12 mouse cellular contexts compared by ENCODE assay signal in the genomic region with DNA sequence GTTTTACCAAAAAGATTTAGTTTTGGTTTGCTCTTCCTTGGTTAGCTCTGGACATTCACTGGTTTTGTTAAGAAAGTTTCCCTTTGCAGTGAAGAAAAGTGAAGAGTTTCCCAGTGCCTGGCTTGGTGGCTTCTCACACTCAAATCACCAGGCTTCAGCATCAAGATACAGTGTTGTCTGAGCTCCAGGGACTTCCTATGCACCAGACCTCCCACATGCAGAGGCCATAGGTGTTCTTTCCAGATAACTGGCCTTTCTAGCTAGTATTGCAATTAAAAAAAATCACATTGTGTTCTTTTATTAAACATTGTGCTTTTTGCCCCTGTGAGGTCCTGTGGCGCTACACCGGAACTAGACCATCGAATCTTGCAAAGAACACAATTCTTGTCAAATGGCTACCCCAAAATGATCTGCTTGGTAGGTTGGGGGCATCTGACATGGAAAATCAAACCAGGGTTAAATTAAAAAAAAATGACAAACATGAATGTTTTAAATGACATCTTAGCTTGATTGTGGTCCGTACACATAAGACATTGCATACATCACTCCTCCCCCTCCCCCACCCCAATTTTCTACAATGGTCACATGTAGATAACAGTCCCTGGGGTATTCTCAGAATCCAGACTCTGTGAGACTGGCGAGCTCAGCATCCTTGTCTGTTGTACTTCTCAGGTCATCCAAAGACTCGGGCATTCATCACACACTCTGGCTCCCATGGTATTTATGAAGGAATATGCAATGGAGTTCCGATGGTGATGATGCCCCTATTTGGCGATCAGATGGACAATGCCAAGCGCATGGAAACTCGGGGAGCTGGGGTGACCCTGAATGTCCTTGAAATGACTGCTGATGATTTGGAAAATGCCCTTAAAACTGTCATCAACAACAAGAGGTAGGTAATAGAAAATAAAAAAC. TPM values are rescaled to one million over a fixed set of nuclear protein-coding genes. Genes with fewer than 3 reads are reported as not detected.
DNase-seq lines count a peak whose midpoint lies in the region; TF ChIP-seq lines count a peak whose summit lies in the region.
"Had no signal": no experiment of that assay in that cellular context is flagged by ENCODE, and none has a peak within 500 bp of the region (broad histone marks: within the 10 kb centered on the region; RNA-seq: fewer than 3 reads in every experiment).

No protein-coding gene starts in this region.

- no peaks in the 10 kb centered on the region for H3K36me3 ChIP-seq in kidney, adult 2 months (ENCODE audit: control insufficient read depth, insufficient read depth, low read length)
- H3K36me3 ChIP-seq: neural tube, embryonic 12.5 days had no signal

- no peak for TF ChIP-seq CTCF in kidney, adult 2 months (conservative IDR thresholded peaks at IDR 0.05; ENCODE audit: insufficient read depth, insufficient read length, low read depth, low read length)

- H3K4me1 ChIP-seq in kidney, adult 2 months (ENCODE audit: control insufficient read depth, insufficient read depth, low read length), result no peaks in the 10 kb centered on the region
- H3K4me1 ChIP-seq: neural tube, embryonic 12.5 days had no signal

- H3K27me3 ChIP-seq in kidney, adult 2 months (replicated peaks; ENCODE audit: control insufficient read depth, insufficient read depth, low read length), result no peaks in the 10 kb centered on the region
- H3K27me3 ChIP-seq: neural tube, embryonic 12.5 days had no signal

- DNase-seq in kidney, adult 2 months, result peak; percentile 15
- DNase-seq in kidney, postnatal 36 days, result no peak
- peak; percentile 9 for DNase-seq in thymus, postnatal 4 days
- DNase-seq in thymus, postnatal 25 days, result no peak
- DNase-seq in embryo, embryonic 11 days, result peak; percentile 7
- DNase-seq in T-cell, adult 2 months (ENCODE audit: low spot score), result no peak
- DNase-seq in layer of hippocampus, postnatal 10 days (ENCODE audit: low spot score in 2 of 2), result no peak
- DNase-seq: cerebellum, adult 11 months; lung, adult 18-20 months had no signal

- no peak overlapping the region for H3K4me3 ChIP-seq in kidney, adult 2 months (ENCODE audit: insufficient read depth, low read depth, low read length)
- H3K4me3 ChIP-seq: neural tube, embryonic 12.5 days had no signal

- 73% methylated on average over 10 of the region's 10 CpGs for WGBS in kidney, adult 2 months

- TF ChIP-seq POLR2A in kidney, adult 2 months (IDR thresholded peaks at IDR 0.05; ENCODE audit: low read depth, low read length), result no peak

- H3K27ac ChIP-seq in kidney, adult 2 months (ENCODE audit: insufficient read depth, low read depth, low read length), result no peak overlapping the region
- H3K27ac ChIP-seq: neural tube, embryonic 12.5 days had no signal

RNA-seq across cellular contexts. Expression of a gene that starts 4.0 kb away (rescaled TPM):
- polyA plus RNA-seq in kidney, adult 2 months (2012; rRNA removed), result 25.5 and 31.7 TPM in 2 replicates
- total RNA-seq in layer of hippocampus, postnatal 10 days (2021), result not detected
- total RNA-seq: layer of hippocampus, postnatal 14 days had no signal
- polyA plus RNA-seq: neural tube, embryonic 12.5 days had no signal

RNA-seq across cellular contexts. Expression of a gene that starts 10.1 kb away (rescaled TPM):
- 1.6 and 1.9 TPM in 2 replicates for polyA plus RNA-seq in kidney, adult 2 months (2012; rRNA removed)
- 1 to 10 TPM; 3.2 to 5.4 TPM for total RNA-seq in layer of hippocampus, postnatal 10 days (2021)

RNA-seq across cellular contexts. Expression of a gene that starts 11.1 kb away (rescaled TPM):
- polyA plus RNA-seq in kidney, adult 2 months (2012; rRNA removed), result 0.08 TPM in 2 replicates
- under 1 TPM; 0.07 to 0.87 TPM for total RNA-seq in layer of hippocampus, postnatal 10 days (2021)

RNA-seq across cellular contexts. Expression of a gene that starts 15.3 kb away (rescaled TPM):
- polyA plus RNA-seq in kidney, adult 2 months (2012; rRNA removed), result 1,010 and 1,230 TPM in 2 replicates
- total RNA-seq in layer of hippocampus, postnatal 10 days (2021), result not detected
- total RNA-seq: layer of hippocampus, postnatal 14 days had no signal
- polyA plus RNA-seq: neural tube, embryonic 12.5 days had no signal

RNA-seq across cellular contexts. Expression of a gene that starts 49.9 kb away (rescaled TPM):
- polyA plus RNA-seq in kidney, adult 2 months (2012; rRNA removed), result 0.59 and 0.90 TPM in 2 replicates
- total RNA-seq in layer of hippocampus, postnatal 10 days (2021), result not detected
- total RNA-seq: layer of hippocampus, postnatal 14 days had no signal
- polyA plus RNA-seq: neural tube, embryonic 12.5 days; spleen, adult 2 months had no signal

Comparison
In these comparisons a context has a peak if more than half of its experiments do, and no peak if none do; other contexts are left out.
1. DNase-seq: peak in kidney, adult 2 months (single experiment), thymus, postnatal 4 days (single experiment) and embryo, embryonic 11 days (single experiment); none in kidney, postnatal 36 days (0 of 2), thymus, postnatal 25 days (single experiment), T-cell, adult 2 months (single experiment) and layer of hippocampus, postnatal 10 days (0 of 2).